Mouse (Mus musculus): ENCODE results near the gene Dmrtc1a.
"Not testable (repeated sequence)": the region's sequence is repeated elsewhere in the genome, so short reads cannot be mapped to it uniquely, and the experiment has no call there.

Gene Dmrtc1a

DNA sequence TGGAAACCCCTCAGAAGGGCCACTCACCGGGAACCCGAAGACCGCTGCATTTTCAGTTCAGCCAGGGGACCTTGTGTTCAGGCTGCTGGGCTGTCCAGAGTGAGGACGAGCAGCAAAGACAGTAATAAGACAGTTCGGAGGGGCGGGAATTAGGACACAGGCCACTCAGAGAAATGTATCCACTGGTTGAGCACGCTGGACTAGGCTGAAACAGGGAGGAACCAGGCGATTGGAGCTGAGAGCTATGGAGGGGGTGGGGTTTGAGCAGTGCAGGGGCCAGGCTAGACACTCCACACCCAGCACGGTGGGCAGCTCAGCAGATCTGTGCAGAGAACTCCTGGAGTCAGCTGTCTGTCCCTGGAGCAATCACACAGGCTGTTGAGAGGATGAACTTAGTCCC is at the start of gene Dmrtc1a, which contains the start of gene 1700011M02Rik:
Gene Dmrtc1a (minus strand): TSS at position 101 of the 400 bp plus-strand sequence.
Gene 1700011M02Rik (plus strand): TSS at position 319 of the 400 bp plus-strand sequence.
- DNase-seq, result not testable (repeated sequence)

DNA sequence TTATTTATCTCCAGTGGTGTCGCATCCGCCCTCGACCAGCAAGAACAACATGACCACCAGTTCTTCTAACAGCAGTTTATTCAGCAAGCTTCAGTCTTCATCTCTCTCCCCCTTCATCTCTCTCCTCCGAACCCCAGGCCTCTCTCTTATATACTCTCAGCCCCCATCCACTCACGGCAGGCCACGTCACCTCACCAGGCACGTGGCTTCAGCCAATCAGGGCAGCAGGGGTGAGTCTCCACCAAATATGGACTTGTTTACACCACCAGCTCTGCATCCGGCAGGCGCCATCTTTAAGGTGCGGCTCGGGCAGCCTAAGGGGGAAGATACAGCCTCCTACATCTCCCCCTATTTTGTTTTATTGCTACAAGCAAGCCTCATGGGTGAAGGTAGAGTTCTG is 41.6 kb upstream of the Dmrtc1a start:
- not testable (repeated sequence) for DNase-seq

DNA sequence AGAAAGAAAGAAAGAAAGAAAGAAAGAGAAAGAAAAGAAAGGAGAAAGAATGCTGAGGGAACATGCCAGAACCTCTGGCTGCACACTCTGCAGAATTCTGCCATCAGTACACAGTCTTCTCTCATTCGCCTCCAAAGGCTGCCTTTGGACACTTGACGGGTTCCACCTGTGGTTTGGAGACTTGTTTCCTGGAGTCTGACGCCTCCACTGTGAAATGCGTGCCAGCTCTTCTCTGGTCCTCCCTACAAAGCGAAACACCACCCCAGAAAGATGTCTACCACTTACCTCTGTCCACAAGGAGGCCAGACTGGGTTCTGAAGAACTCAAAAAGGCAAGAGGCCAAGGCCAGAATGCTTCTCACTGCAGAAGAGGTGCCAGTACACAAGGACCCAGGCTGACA is 28.3 kb upstream of the Dmrtc1a start:
- no peak for DNase-seq

DNA sequence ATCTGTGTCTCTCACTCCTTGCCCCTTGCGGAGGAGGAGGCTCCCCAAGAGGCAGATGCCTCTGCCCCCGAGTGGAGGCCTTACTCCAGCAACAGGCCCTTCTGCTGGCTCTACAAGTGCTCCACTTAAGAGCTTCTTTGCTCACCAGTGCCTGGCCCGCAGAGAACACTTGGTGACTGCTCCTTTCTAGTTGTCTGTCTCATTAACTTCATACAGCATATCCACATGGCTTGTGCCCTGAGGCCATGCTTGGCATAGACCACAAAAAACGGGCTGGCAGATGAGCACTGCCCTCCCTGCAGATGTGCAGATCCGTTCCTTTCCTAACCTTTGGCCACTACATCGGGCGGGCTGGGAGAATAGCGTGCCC is 25.9 kb upstream of the Dmrtc1a start:
- no peak for DNase-seq

DNA sequence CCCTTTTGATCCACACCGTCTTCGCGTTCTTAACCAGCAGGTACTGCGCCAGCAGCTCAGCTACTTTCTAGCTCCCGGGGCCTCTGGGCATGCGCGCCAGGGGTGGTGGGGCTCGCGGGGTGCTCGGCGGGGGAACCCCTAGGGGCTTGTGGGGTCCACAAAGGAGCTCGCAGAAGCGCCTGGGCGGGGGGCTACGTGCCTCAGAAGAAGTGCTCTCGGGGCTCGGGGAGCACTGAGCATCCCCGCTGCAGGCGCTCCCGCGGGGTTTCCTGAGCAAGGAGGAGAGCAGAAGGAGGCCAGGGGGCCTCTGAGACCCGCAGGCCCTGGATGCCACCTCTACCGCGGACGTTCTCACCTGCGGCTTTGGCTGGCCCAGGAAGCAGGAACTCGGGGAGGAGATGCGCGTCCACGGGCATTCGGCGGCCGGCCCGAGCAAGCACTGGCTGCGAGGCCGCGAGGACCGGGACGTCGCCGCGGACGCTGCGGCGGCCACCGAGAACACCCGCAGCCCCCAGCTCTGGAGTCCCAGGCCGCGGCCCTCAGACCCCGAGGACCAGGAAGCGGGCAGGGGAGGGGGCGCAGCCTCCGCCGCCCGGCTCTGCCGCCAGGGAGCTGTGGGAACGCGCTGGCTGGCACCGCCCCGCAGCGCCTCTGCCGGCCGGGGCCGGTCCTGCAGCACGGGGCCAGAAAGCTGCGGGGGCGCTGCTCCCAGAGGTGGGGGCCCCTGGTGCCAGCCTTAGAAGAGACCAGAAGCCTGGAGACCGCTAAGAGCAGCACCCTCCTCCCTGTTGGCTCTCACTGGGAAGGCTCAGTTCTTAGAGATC is 25.3 kb upstream of the Dmrtc1a start:
- DNase-seq, result peak; percentile 59

DNA sequence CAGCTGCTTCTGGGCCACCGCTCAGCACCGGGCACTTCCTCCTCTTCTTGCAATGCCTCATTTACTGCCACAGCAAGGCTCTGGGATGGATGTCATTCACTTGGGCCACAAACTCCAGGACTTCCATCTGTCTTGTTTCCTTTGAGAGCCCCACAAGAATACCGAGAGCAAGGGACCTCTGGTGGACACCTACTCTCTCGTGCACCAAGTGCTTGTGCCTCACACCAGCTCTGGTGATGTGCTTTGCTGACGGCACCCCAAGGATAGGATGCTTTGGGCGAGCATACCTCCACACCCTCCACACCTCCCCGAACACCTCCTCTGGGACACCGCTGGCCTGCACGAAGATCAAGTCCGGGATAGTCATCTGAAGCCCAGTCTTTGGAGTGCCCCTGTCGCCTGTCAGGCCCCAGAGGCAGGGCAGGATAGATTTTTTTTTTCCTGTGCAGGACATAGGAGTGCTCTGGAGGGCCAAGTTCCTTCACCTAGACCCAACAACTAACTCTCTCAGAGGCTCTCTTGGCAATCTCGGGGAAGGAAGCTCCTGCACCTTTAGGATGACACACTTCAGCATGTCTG is 24.6 kb upstream of the Dmrtc1a start:
- DNase-seq, result peak; percentile 7

DNA sequence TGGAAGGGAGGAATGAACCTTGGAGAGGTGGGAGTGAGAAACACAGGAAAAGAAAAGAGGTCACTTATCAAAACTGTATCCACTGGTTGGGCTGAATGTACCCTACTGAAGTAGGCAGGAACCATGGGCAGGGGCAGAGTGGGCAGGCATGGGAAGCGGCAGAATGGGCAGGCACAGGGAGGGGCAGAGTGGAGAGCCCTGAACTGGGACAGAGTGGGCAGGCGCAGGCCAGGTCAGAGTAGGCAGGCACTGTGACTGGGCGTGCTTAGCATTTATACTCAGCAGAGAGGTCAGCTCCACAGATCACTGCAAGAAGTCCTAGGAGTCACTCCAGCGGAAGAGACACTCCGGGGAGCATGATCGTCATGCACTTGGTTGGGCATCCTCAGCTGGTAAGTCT is 19.6 kb upstream of the Dmrtc1a start, which contains the start of gene 1700018G05Rik:
Gene 1700018G05Rik (plus strand): TSS at position 301 of the 400 bp plus-strand sequence.
- not testable (repeated sequence) for DNase-seq

DNA sequence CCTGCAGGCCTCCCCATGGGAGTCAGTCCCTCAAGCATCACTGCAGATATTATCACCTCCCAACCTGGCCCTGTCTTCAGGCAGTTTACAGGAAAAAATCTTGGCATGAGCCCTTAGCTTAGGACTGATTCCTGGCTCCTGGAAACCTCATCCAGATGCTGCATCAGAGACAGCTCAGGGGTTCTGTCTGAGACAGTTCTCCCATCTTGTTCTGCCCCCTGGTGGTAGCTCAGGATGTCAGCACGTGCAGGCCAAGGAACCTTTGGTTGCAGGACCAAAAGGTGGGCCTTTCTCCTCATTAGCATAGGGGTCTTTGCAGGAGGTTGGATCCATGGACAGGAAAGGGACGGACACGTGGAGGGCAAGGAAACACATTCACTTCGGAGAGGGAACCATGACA is 18.2 kb upstream of the Dmrtc1a start:
- peak; percentile 5 for DNase-seq

DNA sequence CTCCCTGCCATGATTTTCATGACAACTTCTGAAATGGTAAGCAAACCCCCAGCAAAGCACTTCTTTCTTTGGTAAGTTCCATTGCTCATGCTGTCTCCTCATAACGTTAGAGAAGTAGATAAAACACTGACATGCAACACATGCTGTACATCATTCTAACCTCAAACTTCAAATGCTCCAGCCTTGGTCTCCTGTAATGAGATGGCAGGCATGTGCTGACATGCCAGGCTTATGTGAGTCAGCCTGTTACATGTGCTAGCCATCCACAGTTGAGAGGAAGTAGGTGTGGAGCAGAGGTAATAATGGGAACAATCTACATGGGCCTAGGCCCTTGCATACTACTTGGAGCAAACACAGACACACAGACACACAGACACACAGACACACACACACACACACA is 6.3 kb upstream of the Dmrtc1a start:
- not testable (repeated sequence) for DNase-seq

DNA sequence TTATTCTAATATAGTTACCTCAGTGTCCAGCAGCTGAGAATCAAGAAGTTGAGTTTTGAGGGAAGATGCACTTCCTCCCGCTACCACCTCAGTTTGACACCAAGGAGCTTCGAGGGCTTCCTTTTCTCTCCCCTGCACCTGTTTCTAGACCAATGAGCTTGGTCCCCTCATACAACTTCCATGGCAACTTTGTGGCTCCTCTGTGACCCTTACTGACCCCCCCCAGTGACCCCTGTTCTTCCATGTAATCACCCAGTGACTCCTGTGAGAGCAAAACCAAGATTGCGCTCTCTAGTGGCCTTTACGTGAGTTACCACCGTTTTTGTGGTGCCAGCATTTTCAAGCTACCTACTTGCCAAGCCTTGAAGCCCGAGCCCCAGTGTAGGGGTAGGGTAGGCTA is 40.6 kb downstream of the Dmrtc1a start, which contains the start of gene 1700031F05Rik:
Gene 1700031F05Rik (minus strand): TSS at position 101 of the 400 bp plus-strand sequence.
- no peak for DNase-seq

DNA sequence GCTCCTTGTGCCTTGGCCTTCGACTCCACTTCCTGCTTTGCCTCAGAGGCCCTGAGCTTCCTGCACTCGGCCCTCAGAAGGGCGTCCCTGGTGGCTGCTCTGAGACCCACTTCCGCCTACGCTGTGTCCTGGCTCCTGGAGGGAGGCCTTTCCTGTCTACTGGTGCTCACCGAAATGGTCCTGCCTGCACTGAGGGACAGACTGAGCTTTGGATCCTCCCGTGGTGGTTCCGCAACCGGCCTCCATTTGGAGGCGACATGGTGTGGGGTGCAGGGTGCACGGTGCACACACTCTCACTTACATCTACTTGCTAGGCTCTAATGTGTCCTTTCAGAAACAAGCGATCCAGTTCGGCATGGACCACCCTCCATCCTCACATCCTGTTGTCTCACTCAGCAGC is 54.0 kb downstream of the Dmrtc1a start, which contains the start of gene Dmrtc1c2:
Gene Dmrtc1c2 (minus strand): TSS at position 101 of the 400 bp plus-strand sequence.
- not testable (repeated sequence) for DNase-seq
